Mouse (Mus musculus): Measurements from ENCODE around the gene Exosc3. TPM values are rescaled to one million over a fixed set of nuclear protein-coding genes. Genes with fewer than 3 reads are reported as not detected.

The Exosc3 gene
- total and polyA plus RNA-seq, 3 experiments, result 165 to 255 (median 213) TPM

DNA sequence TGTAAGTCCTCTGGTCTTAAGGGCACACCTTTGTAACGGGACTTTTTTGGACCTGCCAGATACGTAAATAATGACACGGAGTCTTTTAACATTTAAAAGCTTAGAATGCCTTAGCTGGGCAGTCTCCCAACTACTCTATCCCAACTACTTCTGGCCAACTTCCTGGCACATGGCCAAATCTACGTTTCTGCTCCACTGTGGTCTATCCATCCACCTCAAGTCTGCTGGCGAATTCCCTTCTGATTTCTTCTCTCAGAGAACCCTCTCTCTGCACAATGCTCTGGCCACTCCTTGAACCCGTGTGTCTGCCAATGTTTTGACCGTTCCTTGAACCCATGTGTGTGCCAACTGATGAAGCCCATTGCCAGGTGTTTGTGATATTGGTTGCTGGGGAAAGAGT lies 11.4 kb downstream of the Exosc3 start:
- H3K36me3 ChIP-seq (replicated peaks in 1 of 2; ENCODE audit: control insufficient read depth in 1 of 2, insufficient read depth in 1 of 2, low read length in 1 of 2), result no peaks in the 10 kb centered on the region
- no peak overlapping the region for H3K4me2 ChIP-seq (ENCODE audit: insufficient read depth, low read depth, poor library complexity, severe bottlenecking)
- TF ChIP-seq MYC (IDR thresholded peaks at IDR 0.05; ENCODE audit: low read depth, low read length) (no peak), KAT2A (IDR thresholded peaks at IDR 0.05; ENCODE audit: insufficient replicate concordance, low read length) (no peak), ELF1 (IDR thresholded peaks at IDR 0.05; ENCODE audit: low read depth, low read length) (no peak), USF1 (IDR thresholded peaks at IDR 0.05; ENCODE audit: low read depth, low read length) (no peak), MXI1 (IDR thresholded peaks at IDR 0.05; ENCODE audit: low read depth, low read length) (no peak), ETS1 (conservative IDR thresholded peaks at IDR 0.05; ENCODE audit: low read depth, low read length) (no peak), USF2 (conservative IDR thresholded peaks at IDR 0.05; ENCODE audit: low read depth, low read length) (no peak), UBTF (IDR thresholded peaks at IDR 0.05; ENCODE audit: low read depth, low read length) (no peak), MEF2A (IDR thresholded peaks at IDR 0.05; ENCODE audit: borderline replicate concordance, low read depth, low read length) (no peak), IRF4 (IDR thresholded peaks at IDR 0.05; ENCODE audit: low read depth, low read length) (no peak), NRF1 (IDR thresholded peaks at IDR 0.05; ENCODE audit: low read depth, low read length) (no peak), SIN3A (IDR thresholded peaks at IDR 0.05; ENCODE audit: low read length) (no peak), ZC3H11A (IDR thresholded peaks at IDR 0.05; ENCODE audit: low read depth, low read length) (no peak), POLR2AphosphoS2 (IDR thresholded peaks at IDR 0.05; ENCODE audit: low read depth, low read length) (no peak), SMC3 (IDR thresholded peaks at IDR 0.05; ENCODE audit: low read depth, low read length) (no peak), POLR2A (IDR thresholded peaks at IDR 0.05; ENCODE audit: low read depth, low read length) (no peak), TBP (conservative IDR thresholded peaks at IDR 0.05; ENCODE audit: low read depth, low read length) (no peak), JUN (IDR thresholded peaks at IDR 0.05; ENCODE audit: insufficient read depth, low read depth, low read length) (no peak), TCF12 (IDR thresholded peaks at IDR 0.05; ENCODE audit: low read depth, low read length) (no peak), HCFC1 (IDR thresholded peaks at IDR 0.05; ENCODE audit: low read depth, low read length) (no peak)
- no peak for DNase-seq (ENCODE audit: extremely low read depth)
- H3K27me3 ChIP-seq (replicated peaks), result peaks cover 4% of the 10 kb centered on the region
- dilution Hi-C loops (cut with MboI; ENCODE audit: extremely low pct_ligation_motif_present, extremely low pct_unique_long_range_greater_than_20kb, low sequenced_read_pairs), result no loop called here
- no peaks in the 10 kb centered on the region for H3K79me2 ChIP-seq (replicated peaks; ENCODE audit: control insufficient read depth, extremely low read depth, insufficient read depth, poor library complexity, severe bottlenecking)
- H3K4me1 ChIP-seq (ENCODE audit: control insufficient read depth in 1 of 2, insufficient read depth in 2 of 2), result peaks cover 0 to 5% of the 10 kb centered on the region in 2 experiments; a peak in 1 of 4 replicates
- H3K9me3 ChIP-seq (replicated peaks; ENCODE audit: low read length), result no peaks in the 10 kb centered on the region
- in situ Hi-C loops (cut with MboI; ENCODE audit: low pct_ligation_motif_present, low pct_unique_long_range_greater_than_20kb, low sequenced_read_pairs), result no loop called here
- H3K27ac ChIP-seq (ENCODE audit: insufficient read depth, low read depth), result no peak overlapping the region
- H3K4me3 ChIP-seq (replicated peaks in 1 of 3; ENCODE audit: low read depth in 2 of 3, low read length in 2 of 3, poor library complexity in 1 of 3), result no peak overlapping the region
- H3K9ac ChIP-seq (ENCODE audit: insufficient read depth, low read depth), result no peak overlapping the region

DNA sequence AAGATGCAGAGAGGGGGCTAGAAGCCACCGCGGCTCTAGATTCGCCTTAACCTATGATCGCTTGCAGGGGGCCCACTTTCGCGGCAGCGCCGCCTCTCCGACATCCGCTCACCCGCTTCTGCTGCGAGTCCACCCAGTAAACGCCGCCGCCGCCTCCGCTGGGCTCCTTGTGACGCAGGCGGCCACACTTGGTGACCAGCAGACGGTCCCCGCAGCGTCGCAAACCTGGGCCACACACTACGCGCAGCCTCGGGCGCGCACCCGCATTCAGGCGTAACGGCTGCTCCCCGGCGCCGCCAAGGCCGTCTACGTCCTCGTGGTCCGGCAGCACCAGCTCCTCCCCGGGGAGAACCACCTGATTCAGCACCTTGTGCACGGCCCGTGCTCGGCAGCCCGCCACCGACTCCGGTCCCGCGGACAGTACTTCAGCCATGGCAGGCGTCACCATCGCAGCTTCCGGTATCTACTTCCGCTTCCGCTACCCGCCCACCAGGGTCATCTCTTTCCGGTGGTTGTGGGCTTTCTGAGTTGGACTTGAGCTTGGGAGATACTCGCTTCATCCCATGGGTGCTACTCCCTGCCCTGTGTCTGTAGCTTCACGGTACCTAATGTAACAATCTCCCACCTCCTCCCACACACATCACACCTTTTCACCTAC lies 22.2 kb downstream of the Exosc3 start:
- in situ Hi-C loops (cut with MboI; ENCODE audit: low pct_ligation_motif_present, low pct_unique_long_range_greater_than_20kb, low sequenced_read_pairs), result no loop called here
- peak overlapping the region; percentile 76 for H3K9ac ChIP-seq (ENCODE audit: insufficient read depth, low read depth)
- H3K36me3 ChIP-seq (replicated peaks in 1 of 2; ENCODE audit: control insufficient read depth in 1 of 2, insufficient read depth in 1 of 2, low read length in 1 of 2), result peaks cover 23 to 34% of the 10 kb centered on the region in 2 experiments
- H3K4me2 ChIP-seq (ENCODE audit: insufficient read depth, low read depth, poor library complexity, severe bottlenecking), result peak overlapping the region; percentile 99
- H3K27me3 ChIP-seq (replicated peaks), result peaks cover 2% of the 10 kb centered on the region
- DNase-seq (ENCODE audit: extremely low read depth), result peak; percentile 84
- H3K27ac ChIP-seq (ENCODE audit: insufficient read depth, low read depth), result peak overlapping the region; percentile 77
- no peaks in the 10 kb centered on the region for H3K9me3 ChIP-seq (replicated peaks; ENCODE audit: low read length)
- dilution Hi-C loops (cut with MboI; ENCODE audit: extremely low pct_ligation_motif_present, extremely low pct_unique_long_range_greater_than_20kb, low sequenced_read_pairs), result no loop called here
- peaks cover 21% of the 10 kb centered on the region for H3K79me2 ChIP-seq (replicated peaks; ENCODE audit: control insufficient read depth, extremely low read depth, insufficient read depth, poor library complexity, severe bottlenecking)
- peaks cover 9 to 21% of the 10 kb centered on the region in 2 experiments; a peak in 3 of 4 replicates for H3K4me1 ChIP-seq (ENCODE audit: control insufficient read depth in 1 of 2, insufficient read depth in 2 of 2)
- H3K4me3 ChIP-seq (replicated peaks in 1 of 3; ENCODE audit: low read depth in 2 of 3, low read length in 2 of 3, poor library complexity in 1 of 3), result peak overlapping the region; percentile 80 to 98 (median 98)
- peak; percentile 85 for TF ChIP-seq TBP (conservative IDR thresholded peaks at IDR 0.05; ENCODE audit: low read depth, low read length)
- no peak for TF ChIP-seq RAD21 (IDR thresholded peaks at IDR 0.05; ENCODE audit: low read depth, low read length)
- TF ChIP-seq USF1 (IDR thresholded peaks at IDR 0.05; ENCODE audit: low read depth, low read length), result no peak
- TF ChIP-seq MXI1 (IDR thresholded peaks at IDR 0.05; ENCODE audit: low read depth, low read length), result peak; percentile 39; the same call in 1 of the 2 replicates
- TF ChIP-seq EP300 (IDR thresholded peaks at IDR 0.05; ENCODE audit: low read length), result no peak
- TF ChIP-seq NRF1 (IDR thresholded peaks at IDR 0.05; ENCODE audit: low read depth, low read length), result peak; percentile 69
- TF ChIP-seq KAT2A (IDR thresholded peaks at IDR 0.05; ENCODE audit: insufficient replicate concordance, low read length), result peak; percentile 52; the same call in 1 of the 2 replicates
- no peak for TF ChIP-seq PAX5 (IDR thresholded peaks at IDR 0.05; ENCODE audit: low read length)
- no peak; the same call in 1 of the 2 replicates for TF ChIP-seq MEF2A (IDR thresholded peaks at IDR 0.05; ENCODE audit: borderline replicate concordance, low read depth, low read length)
- TF ChIP-seq MAX (IDR thresholded peaks at IDR 0.05; ENCODE audit: low read length), result no peak
- peak; percentile 83 for TF ChIP-seq HCFC1 (IDR thresholded peaks at IDR 0.05; ENCODE audit: low read depth, low read length)
- peak; percentile 82 for TF ChIP-seq POLR2AphosphoS2 (IDR thresholded peaks at IDR 0.05; ENCODE audit: low read depth, low read length)
- peak; percentile 73 for TF ChIP-seq ZMIZ1 (IDR thresholded peaks at IDR 0.05; ENCODE audit: low read depth, low read length)
- TF ChIP-seq MYC (IDR thresholded peaks at IDR 0.05; ENCODE audit: low read depth, low read length), result no peak
- TF ChIP-seq POLR2A (IDR thresholded peaks at IDR 0.05; ENCODE audit: low read depth, low read length), result peak; percentile 94
- TF ChIP-seq USF2 (conservative IDR thresholded peaks at IDR 0.05; ENCODE audit: low read depth, low read length), result no peak
- no peak for TF ChIP-seq CHD1 (IDR thresholded peaks at IDR 0.05; ENCODE audit: low read depth, low read length)
- TF ChIP-seq ELF1 (IDR thresholded peaks at IDR 0.05; ENCODE audit: low read depth, low read length), result peak; percentile 96
- TF ChIP-seq JUN (IDR thresholded peaks at IDR 0.05; ENCODE audit: insufficient read depth, low read depth, low read length), result no peak
- peak; percentile 18; the same call in 1 of the 2 replicates for TF ChIP-seq IRF4 (IDR thresholded peaks at IDR 0.05; ENCODE audit: low read depth, low read length)
- 0 out of 2 replicates have a peak, but pooled peaks have one; percentile 66 for TF ChIP-seq UBTF (IDR thresholded peaks at IDR 0.05; ENCODE audit: low read depth, low read length)
- peak; percentile 77 for TF ChIP-seq BHLHE40 (IDR thresholded peaks at IDR 0.05; ENCODE audit: low read depth, low read length)
- TF ChIP-seq ZKSCAN1 (IDR thresholded peaks at IDR 0.05; ENCODE audit: borderline replicate concordance, low read depth, low read length), result no peak
